Mouse (Mus musculus): ENCODE results near the gene Hectd1. TPM values are rescaled to one million over a fixed set of nuclear protein-coding genes. Genes with fewer than 3 reads are reported as not detected.

Hectd1 gene
- total RNA-seq, 2 experiments from 2014 or later, result 87.4 to 186 TPM

DNA sequence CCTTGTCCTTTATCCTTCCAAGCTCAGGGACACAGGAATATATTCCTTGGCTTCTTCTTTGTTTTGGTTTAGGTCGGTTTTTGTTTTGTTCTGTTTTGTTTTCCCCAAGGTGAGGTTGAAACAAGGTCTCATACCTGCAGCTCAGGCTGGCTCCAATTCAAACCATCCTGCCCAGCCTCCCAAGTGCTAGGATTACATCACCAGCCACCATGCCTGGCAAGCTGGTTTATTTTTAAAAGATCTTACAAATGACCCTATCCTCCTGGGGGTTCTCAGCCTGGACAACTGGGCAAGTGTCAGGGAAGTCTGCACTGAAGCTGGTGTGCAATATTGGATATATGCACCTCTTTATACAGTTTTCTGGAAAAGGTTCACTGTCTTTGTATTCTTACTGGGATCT lies 116.7 kb downstream of the Hectd1 start:
- no peak for ATAC-seq (replicated peaks; ENCODE audit: low FRiP score, low TSS enrichment, poor library complexity, severe bottlenecking)

DNA sequence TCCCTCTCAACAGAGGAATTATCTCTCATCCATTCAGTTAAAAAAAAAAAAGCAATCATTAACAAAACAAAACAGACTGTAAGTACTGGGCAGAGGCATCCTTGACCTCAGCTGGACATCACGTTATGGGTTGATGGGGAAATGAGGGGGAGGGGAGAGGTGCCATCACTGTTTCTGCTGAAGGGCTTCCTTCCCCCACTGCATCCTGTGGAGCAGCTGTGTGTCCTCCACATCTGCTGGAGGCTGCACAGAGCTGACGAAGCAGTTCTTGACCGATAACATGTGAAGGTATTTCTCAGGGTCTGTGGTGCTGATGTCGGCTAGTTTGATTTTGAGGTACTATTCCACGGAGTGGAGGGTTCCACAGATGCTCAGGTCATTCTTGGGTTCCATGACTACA lies 119.2 kb downstream of the Hectd1 start:
- ATAC-seq (replicated peaks; ENCODE audit: low FRiP score, low TSS enrichment, poor library complexity, severe bottlenecking), result no peak

DNA sequence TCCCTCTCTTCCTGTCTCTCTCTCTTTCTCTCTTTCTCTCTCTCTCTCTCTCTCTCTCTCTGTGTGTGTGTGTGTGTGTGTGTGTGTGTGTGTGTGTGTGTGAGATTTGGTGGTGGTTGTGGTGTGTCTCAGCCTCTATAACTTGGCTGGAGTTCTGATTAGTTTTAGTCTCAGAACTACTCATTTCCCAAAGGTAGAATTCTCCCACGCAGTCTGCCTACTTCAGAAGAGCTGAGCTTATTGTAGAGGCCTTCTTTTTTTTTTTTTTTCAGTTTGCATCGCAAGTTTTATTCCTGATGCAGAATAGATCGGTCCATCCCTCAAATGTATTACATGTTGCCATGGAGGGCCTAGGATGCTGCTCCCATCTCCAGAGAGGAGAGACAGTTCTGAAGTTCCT lies 119.6 kb downstream of the Hectd1 start:
- ATAC-seq (replicated peaks; ENCODE audit: low FRiP score, low TSS enrichment, poor library complexity, severe bottlenecking), result no peak

DNA sequence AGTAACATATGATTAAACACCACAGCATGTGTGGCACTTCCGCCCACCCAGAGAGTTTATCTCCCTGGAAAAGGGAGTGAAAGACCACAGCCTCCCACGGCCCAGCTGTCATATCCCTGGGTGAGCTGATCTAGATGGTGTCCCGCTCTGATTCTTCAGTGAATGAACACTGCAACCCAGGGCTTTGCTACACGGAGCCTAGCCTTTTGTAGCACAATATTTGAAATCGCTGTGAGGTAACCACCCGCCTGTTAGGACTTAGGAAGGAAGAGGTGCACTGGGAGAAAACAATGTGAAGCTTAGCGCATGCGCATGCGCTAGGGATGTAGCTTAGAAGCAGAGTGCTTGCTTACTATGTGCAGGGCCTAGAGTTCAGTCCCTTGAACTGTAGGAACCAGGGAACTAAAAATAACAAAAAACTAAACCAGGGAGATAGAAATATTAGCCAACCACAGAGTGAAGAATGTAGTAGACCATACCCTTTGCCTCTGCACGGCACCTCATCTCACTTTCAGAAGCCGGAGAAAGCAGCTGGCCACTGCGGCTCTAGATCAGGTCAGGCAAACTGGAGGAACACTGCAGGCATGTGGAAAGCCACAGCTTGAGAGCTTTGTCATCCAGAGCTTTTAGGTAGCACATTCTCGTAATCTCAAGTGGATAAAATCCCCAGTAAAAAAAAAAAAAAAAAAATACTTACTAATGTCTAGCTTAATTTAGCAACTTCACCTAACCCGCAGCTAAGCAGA lies 120.2 kb downstream of the Hectd1 start:
- 0 out of 2 replicates have a peak, but pooled peaks have one; percentile 23 for ATAC-seq (replicated peaks; ENCODE audit: low FRiP score, low TSS enrichment, poor library complexity, severe bottlenecking)

DNA sequence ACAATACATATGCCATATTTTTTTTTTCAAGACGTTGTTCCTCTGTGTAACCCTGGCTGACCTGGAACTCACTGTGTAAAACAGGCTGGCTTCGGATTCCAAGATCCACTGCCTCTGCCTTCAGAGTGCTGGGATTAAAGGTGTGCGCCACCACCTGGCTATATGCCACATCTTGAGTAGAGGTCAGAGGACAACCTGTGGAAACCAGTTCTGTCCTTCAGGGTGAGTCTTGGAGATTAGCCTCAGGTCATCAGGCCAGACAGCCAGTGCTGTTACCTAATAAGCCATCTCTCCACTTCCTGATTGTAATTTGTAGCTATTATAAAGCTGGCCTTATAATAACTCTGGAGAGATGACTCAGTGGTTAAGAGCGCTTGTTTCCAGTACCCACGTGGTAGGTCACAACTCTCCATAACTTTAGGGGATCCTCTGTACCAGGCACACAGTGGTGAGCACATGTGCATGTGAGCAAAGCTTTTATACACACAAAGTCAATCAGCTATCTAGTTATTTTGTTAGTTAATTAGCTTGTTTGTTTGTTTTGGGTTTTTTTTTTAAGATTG lies 122.6 kb downstream of the Hectd1 start:
- no peak for ATAC-seq (replicated peaks; ENCODE audit: low FRiP score, low TSS enrichment, poor library complexity, severe bottlenecking)

DNA sequence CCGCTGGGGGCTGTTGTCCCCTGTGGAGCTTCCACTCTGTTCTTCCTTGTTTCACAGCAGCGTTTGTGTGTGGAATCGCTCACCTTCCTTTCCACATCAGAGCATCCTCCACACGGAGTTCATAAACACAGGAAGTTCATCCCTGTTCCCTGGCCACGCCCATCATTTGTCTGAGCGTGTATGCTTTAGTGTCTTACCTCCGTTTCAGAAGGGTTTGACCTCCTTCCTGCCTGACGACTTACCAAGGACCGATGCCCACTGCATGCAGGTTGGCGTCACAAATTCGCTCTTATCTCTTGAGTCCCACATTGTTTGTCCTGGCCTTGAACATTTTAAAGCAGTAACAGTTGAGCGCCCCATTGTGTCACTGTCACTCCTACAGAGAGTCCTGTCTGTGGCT lies 123.6 kb downstream of the Hectd1 start:
- ATAC-seq (replicated peaks; ENCODE audit: low FRiP score, low TSS enrichment, poor library complexity, severe bottlenecking), result peak; percentile 61

DNA sequence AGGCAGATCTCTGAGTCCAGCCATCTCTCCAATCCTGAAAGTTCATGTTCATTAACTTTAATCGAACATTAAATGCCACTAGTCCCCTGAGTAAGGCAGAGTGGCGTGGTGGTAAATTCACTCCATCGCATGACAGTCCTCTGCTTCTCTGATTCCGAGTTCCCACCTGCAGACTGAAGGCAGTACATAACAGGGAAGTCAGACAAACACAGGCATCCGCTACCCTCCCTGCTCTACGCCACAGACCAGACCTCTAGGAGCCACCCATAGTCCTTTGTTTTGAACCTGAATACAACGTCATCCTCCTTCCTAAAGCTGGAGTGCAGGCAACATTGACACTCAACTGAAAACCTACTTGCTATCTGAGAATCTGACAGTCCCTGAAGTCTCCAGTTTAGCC lies 124.8 kb downstream of the Hectd1 start:
- no peak for ATAC-seq (replicated peaks; ENCODE audit: low FRiP score, low TSS enrichment, poor library complexity, severe bottlenecking)

DNA sequence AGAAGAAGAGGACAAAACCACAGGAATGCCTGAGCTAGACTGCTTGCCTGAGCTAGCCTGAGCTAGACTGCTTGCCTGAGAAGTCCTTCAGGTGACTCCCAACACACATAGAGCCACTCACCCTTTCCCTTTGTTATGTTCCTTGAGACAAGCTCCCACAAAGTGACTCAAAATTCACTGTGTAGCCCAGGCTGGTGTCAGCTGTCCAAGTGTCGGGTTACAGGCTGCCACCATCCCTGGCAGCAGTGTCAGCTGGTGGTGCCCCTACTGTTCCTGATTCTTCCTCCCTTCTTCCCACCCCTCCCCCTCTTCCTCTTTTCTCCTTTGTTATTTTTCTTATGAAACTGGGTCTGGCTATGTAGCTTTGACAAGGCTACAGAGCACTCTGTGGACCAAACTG lies 125.5 kb downstream of the Hectd1 start:
- ATAC-seq (replicated peaks; ENCODE audit: low FRiP score, low TSS enrichment, poor library complexity, severe bottlenecking), result no peak

DNA sequence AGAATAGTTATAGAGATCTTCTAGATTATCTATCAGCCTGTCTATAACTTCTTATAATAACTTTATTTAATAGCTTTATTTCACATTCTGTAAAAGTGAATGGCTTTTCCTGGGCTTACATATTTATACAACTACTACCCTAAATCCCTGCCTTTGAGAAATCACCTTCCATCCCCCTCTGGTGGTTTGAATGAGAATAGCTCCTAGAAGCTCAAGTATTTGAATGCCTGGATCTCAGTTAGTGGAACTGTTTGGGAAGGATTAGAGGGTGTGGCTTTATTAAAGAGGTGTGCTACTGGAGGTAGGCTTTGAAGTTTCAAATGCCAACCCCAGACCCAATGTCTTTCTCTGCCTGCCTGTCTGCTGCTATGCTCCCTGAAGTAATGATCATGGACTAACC lies 127.6 kb downstream of the Hectd1 start:
- no peak for ATAC-seq (replicated peaks; ENCODE audit: low FRiP score, low TSS enrichment, poor library complexity, severe bottlenecking)

DNA sequence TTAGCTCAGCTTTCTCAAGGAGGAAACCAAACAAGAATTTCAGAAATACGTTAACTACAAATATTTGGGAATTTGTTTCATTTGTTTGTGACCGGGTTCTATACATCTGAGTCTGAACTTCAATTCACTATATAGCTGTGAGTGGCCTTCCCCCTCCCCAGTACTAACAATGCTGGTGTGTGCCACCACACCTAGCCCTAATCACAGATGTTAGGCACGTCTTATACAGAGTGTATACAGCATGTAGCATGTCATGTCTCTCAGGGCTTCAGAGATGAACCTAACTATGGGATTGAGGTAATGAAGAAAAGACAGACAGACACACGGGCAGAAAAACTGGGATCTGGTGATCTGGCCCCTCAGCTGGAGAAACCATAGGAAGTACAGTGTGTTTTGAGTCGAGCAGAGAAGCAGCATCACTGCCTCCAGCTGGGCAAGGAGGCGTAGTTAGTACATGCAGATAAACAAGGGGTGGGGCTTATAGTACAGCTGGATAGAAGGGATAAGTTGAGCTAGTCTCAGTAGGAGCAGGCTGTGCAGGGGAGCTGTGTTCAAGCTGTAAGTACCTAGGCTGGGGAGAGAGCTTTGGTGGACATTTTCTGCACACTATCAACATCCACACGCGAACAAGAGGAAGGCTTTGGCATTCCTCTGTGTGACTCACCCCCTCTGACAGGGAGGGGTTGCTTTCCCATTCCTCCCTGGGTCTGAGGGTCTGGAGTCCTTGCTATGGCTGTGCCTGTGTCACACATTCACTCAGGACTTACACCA lies 129.5 kb downstream of the Hectd1 start:
- ATAC-seq (replicated peaks; ENCODE audit: low FRiP score, low TSS enrichment, poor library complexity, severe bottlenecking), result peak; percentile 100

DNA sequence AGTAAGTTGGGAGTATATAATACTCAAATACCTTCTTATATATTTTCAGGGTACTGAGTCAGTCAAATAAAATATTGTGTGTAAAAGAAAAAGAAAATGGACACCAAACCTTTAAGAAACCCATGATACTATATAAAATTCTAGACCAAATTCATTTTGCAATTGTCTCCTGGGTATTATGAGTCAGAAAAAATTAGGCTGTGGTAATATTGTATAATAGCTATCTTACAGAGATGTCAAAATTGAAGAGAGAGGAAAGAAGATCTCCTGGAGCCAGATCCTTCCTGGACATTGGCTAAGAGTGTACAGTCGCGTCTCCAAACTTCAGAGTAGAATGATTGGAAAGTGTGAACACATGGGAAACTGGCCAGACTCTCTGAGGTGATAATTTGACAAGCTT lies 133.2 kb downstream of the Hectd1 start:
- no peak for ATAC-seq (replicated peaks; ENCODE audit: low FRiP score, low TSS enrichment, poor library complexity, severe bottlenecking)

DNA sequence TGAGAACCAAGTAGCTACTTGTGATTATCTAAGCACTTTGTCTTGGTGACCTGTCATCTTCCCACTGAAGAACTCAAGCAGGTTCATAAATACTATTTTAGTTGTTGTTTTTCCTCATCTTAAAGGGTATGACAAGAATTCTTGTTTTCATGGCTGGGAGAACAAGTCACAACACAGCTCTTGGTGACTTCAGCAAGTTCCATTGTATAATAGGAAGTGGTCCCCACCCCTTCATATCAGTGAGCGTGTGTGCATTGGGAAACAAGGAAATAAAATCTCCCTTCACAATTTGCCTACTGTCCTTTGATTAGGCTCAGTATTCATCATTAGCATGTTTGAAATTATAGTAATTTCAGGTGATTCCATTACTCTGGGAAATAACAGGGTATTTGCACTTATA lies 134.4 kb downstream of the Hectd1 start:
- ATAC-seq (replicated peaks; ENCODE audit: low FRiP score, low TSS enrichment, poor library complexity, severe bottlenecking), result no peak

DNA sequence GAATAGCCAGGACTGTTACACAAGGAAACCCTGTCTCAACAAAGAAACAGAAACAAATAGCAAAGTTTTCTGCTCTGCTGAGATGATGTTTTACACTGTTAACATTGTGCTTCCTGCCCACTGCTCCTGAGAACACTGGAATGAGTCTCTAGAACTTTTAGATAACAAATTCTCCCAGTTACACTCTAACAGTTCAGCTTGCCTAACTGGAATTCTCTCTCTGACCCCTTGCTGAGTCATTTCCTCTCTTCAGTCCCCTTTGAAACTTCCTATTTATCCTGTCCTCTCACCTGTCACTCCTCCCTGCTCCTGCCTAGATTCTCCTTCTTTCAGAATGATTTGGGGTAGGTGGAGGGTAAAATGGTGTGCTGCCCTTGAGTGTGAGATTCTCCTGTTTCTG lies 135.2 kb downstream of the Hectd1 start:
- ATAC-seq (replicated peaks; ENCODE audit: low FRiP score, low TSS enrichment, poor library complexity, severe bottlenecking), result no peak

Other genes with a start within 250 kb of the Hectd1 start
- gene Coch, start 236.2 kb downstream of the Hectd1 start, total RNA-seq (2014; fragmentation: Nextera tagmentation), result not detected in 2 replicates
- not detected in 2 replicates for gene Coch, start 236.2 kb downstream of the Hectd1 start, total RNA-seq (2017)
- gene Ap4s1, start 138.5 kb downstream of the Hectd1 start, total RNA-seq (2014; fragmentation: Nextera tagmentation), result 16.7 and 19.4 TPM in 2 replicates
- gene Ap4s1, start 138.5 kb downstream of the Hectd1 start, total RNA-seq (2017), result 15.0 and 23.5 TPM in 2 replicates
- gene Strn3, start 137.6 kb downstream of the Hectd1 start, total RNA-seq (2014; fragmentation: Nextera tagmentation), result 40.2 and 46.4 TPM in 2 replicates
- 60.6 and 67.3 TPM in 2 replicates for gene Strn3, start 137.6 kb downstream of the Hectd1 start, total RNA-seq (2017)
- 76.2 and 112 TPM in 2 replicates for gene Heatr5a, start 141.8 kb upstream of the Hectd1 start, total RNA-seq (2014; fragmentation: Nextera tagmentation)
- gene Heatr5a, start 141.8 kb upstream of the Hectd1 start, total RNA-seq (2017), result 54.3 and 57.2 TPM in 2 replicates
- 8.5 and 9.8 TPM in 2 replicates for gene Dtd2, start 177.0 kb upstream of the Hectd1 start, total RNA-seq (2014; fragmentation: Nextera tagmentation)
- gene Dtd2, start 177.0 kb upstream of the Hectd1 start, total RNA-seq (2017), result 15.4 and 29.9 TPM in 2 replicates
- gene Gpr33, start 198.5 kb upstream of the Hectd1 start, total RNA-seq (2014; fragmentation: Nextera tagmentation), result not detected in 2 replicates
- not detected in 2 replicates for gene Gpr33, start 198.5 kb upstream of the Hectd1 start, total RNA-seq (2017)